Mouse (Mus musculus): ENCODE measurements around the gene Cryab. TPM values are rescaled to one million over a fixed set of nuclear protein-coding genes. Genes with fewer than 3 reads are reported as not detected.
A peak's percentile ranks its signal among the peaks of the same experiment; 100 is the strongest.

Cryab gene
- polyA plus RNA-seq, 1 experiment = 155 TPM

- Histone ChIP-seq H3K4me3 (ENCODE audit: insufficient read depth, low read length) (no peak overlapping the region), H3K4me1 (ENCODE audit: control insufficient read depth, insufficient read depth, low read length) (no peaks in the 10 kb centered on the region), H3K27ac (ENCODE audit: insufficient read depth, low read length) (no peak overlapping the region)
- TF ChIP-seq POLR2A (IDR thresholded peaks at IDR 0.05; ENCODE audit: low read depth, low read length) (no peak), CTCF (IDR thresholded peaks at IDR 0.05; ENCODE audit: borderline replicate concordance, insufficient read depth, low read length) (no peak)
Measured at GRCm38 (mm10) chr9:50724661-50725330, 26.3 kb upstream of the Cryab start.

GRCm38 (mm10) chr9:50725921-50726590, 25.1 kb upstream of the Cryab start:
- H3K4me1 ChIP-seq (ENCODE audit: control insufficient read depth, insufficient read depth, low read length) = no peaks in the 10 kb centered on the region

GRCm38 (mm10) chr9:50727171-50727924, 23.8 kb upstream of the Cryab start:
- Histone ChIP-seq H3K27ac (ENCODE audit: insufficient read depth, low read length) (peak overlapping the region; percentile 7; the same call in 1 of the 2 replicates), H3K4me3 (ENCODE audit: insufficient read depth, low read length) (peak overlapping the region; percentile 46), H3K4me1 (ENCODE audit: control insufficient read depth, insufficient read depth, low read length) (no peaks in the 10 kb centered on the region)
- TF ChIP-seq POLR2A (IDR thresholded peaks at IDR 0.05; ENCODE audit: low read depth, low read length) = peak; percentile 27; the same call in 1 of the 2 replicates
- no peak for TF ChIP-seq CTCF (IDR thresholded peaks at IDR 0.05; ENCODE audit: borderline replicate concordance, insufficient read depth, low read length)

More at GRCm38 (mm10) chr9:50725921-50726590, 25.1 kb upstream of the Cryab start:
- H3K27ac ChIP-seq (ENCODE audit: insufficient read depth, low read length) = 0 out of 2 replicates have a peak overlapping the region, but pooled peaks have one; percentile 7
- no peak for TF ChIP-seq CTCF (IDR thresholded peaks at IDR 0.05; ENCODE audit: borderline replicate concordance, insufficient read depth, low read length)
- no peak for TF ChIP-seq POLR2A (IDR thresholded peaks at IDR 0.05; ENCODE audit: low read depth, low read length)
- H3K4me3 ChIP-seq (ENCODE audit: insufficient read depth, low read length) = no peak overlapping the region

GRCm38 (mm10) chr9:50727925-50728651, 23.0 kb upstream of the Cryab start:
- Histone ChIP-seq H3K27ac (ENCODE audit: insufficient read depth, low read length) (no peak overlapping the region), H3K4me3 (ENCODE audit: insufficient read depth, low read length) (peak overlapping the region; percentile 46), H3K4me1 (ENCODE audit: control insufficient read depth, insufficient read depth, low read length) (no peaks in the 10 kb centered on the region)
- TF ChIP-seq POLR2A (IDR thresholded peaks at IDR 0.05; ENCODE audit: low read depth, low read length) (peak; percentile 15; the same call in 1 of the 2 replicates), CTCF (IDR thresholded peaks at IDR 0.05; ENCODE audit: borderline replicate concordance, insufficient read depth, low read length) (no peak)

GRCm38 (mm10) chr9:50729600-50729999, 21.5 kb upstream of the Cryab start:
- TF ChIP-seq CTCF (IDR thresholded peaks at IDR 0.05; ENCODE audit: borderline replicate concordance, insufficient read depth, low read length) (no peak), POLR2A (IDR thresholded peaks at IDR 0.05; ENCODE audit: low read depth, low read length) (no peak)
- H3K4me1 ChIP-seq (ENCODE audit: control insufficient read depth, insufficient read depth, low read length) = no peaks in the 10 kb centered on the region
- H3K27ac ChIP-seq (ENCODE audit: insufficient read depth, low read length) = no peak overlapping the region
- no peak overlapping the region for H3K4me3 ChIP-seq (ENCODE audit: insufficient read depth, low read length)

GRCm38 (mm10) chr9:50732560-50732959, 18.6 kb upstream of the Cryab start:
- no peak overlapping the region for H3K4me3 ChIP-seq (ENCODE audit: insufficient read depth, low read length)
- H3K4me1 ChIP-seq (ENCODE audit: control insufficient read depth, insufficient read depth, low read length) = no peaks in the 10 kb centered on the region
- no peak for TF ChIP-seq POLR2A (IDR thresholded peaks at IDR 0.05; ENCODE audit: low read depth, low read length)
- no peak for TF ChIP-seq CTCF (IDR thresholded peaks at IDR 0.05; ENCODE audit: borderline replicate concordance, insufficient read depth, low read length)
- no peak overlapping the region for H3K27ac ChIP-seq (ENCODE audit: insufficient read depth, low read length)

GRCm38 (mm10) chr9:50734989-50735388, 16.1 kb upstream of the Cryab start:
- Histone ChIP-seq H3K4me3 (ENCODE audit: insufficient read depth, low read length) (no peak overlapping the region), H3K27ac (ENCODE audit: insufficient read depth, low read length) (no peak overlapping the region), H3K4me1 (ENCODE audit: control insufficient read depth, insufficient read depth, low read length) (no peaks in the 10 kb centered on the region)
- TF ChIP-seq CTCF (IDR thresholded peaks at IDR 0.05; ENCODE audit: borderline replicate concordance, insufficient read depth, low read length) (peak; percentile 37; the same call in 1 of the 2 replicates), POLR2A (IDR thresholded peaks at IDR 0.05; ENCODE audit: low read depth, low read length) (no peak)

- Histone ChIP-seq H3K4me1 (ENCODE audit: control insufficient read depth, insufficient read depth, low read length) (no peaks in the 10 kb centered on the region; the same call in 1 of the 2 replicates), H3K4me3 (ENCODE audit: insufficient read depth, low read length) (peak within 1 kb of the TSS; percentile 33), H3K27ac (ENCODE audit: insufficient read depth, low read length) (no peak within 1 kb of the TSS)
- TF ChIP-seq POLR2A (IDR thresholded peaks at IDR 0.05; ENCODE audit: low read depth, low read length) (no peak), CTCF (IDR thresholded peaks at IDR 0.05; ENCODE audit: borderline replicate concordance, insufficient read depth, low read length) (no peak)
Measured at GRCm38 (mm10) chr9:50738914-50739870, 11.9 kb upstream of the Cryab start, which contains the start of gene Dixdc1. TSS of gene Dixdc1 (minus strand) at chr9:50739517.

Measured in embryonic fibroblast, embryonic 13.5 days (primary cell).